Mouse (Mus musculus) megakaryocyte, embryonic 14.5 days (primary cell): ENCODE data around the gene Rnf224. TPM values are rescaled to one million over a fixed set of nuclear protein-coding genes. Genes with fewer than 3 reads are reported as not detected.

ENCODE experiments used
- H3K27me3 ChIP-seq: replicated peaks from 2 replicates; pipeline ENCODE3; 2012; ENCODE audit warnings: inconsistent platforms
- H3K36me3 ChIP-seq: replicated peaks from 2 replicates; pipeline ENCODE3; 2012; ENCODE audit warnings: low read length, inconsistent platforms, mixed read lengths
- H3K4me1 ChIP-seq: 2 replicates; pipeline ENCODE4 v1.6.1; 2012; ENCODE audit warnings: inconsistent platforms
- H3K4me3 ChIP-seq: replicated peaks from 2 replicates; pipeline ENCODE3; 2012; ENCODE audit warnings: moderate library complexity, mild to moderate bottlenecking, inconsistent platforms
- H3K9me3 ChIP-seq: 2 replicates; pipeline ENCODE4 v1.6.1; 2012; ENCODE audit warnings: inconsistent platforms
- FLI1 ChIP-seq: IDR thresholded peaks from 2 replicates; pipeline ENCODE4 v1.6.1; 2012; ENCODE audit warnings: low read length, inconsistent platforms, mixed read lengths
- GATA1 ChIP-seq: IDR thresholded peaks from 3 replicates; pipeline ENCODE4 v1.6.1; 2012; ENCODE audit warnings: mixed read lengths, low read length, inconsistent platforms, borderline replicate concordance
- polyA plus RNA-seq: library from polyadenylated mRNA; stranded (reverse); fragments of >175 nt; gene quantifications from 2 replicates; pipeline ENCODE4 v1.2.3, GENCODE M21; 2012; ENCODE audit warnings: low replicate concordance; ENCODE audit not compliant: insufficient read depth

Gene Rnf224
- polyA plus RNA-seq, 1 experiment = not detected

GRCm38 (mm10) chr2:25213266-25213865 lies 23.2 kb downstream of the Rnf224 start:
- peak overlapping the region; percentile 29 for H3K4me3 ChIP-seq
- no peaks in the 10 kb centered on the region for H3K9me3 ChIP-seq
- TF ChIP-seq GATA1 = no peak
- no peak for TF ChIP-seq FLI1
- H3K27me3 ChIP-seq = peaks cover 2% of the 10 kb centered on the region
- H3K36me3 ChIP-seq = peaks cover 21% of the 10 kb centered on the region
- H3K4me1 ChIP-seq = peaks cover 66% of the 10 kb centered on the region

- peak within 1 kb of the TSS; percentile 94 for H3K4me3 ChIP-seq
- no peaks in the 10 kb centered on the region for H3K9me3 ChIP-seq
- peaks cover 2% of the 10 kb centered on the region for H3K27me3 ChIP-seq
- TF ChIP-seq FLI1 = no peak
- TF ChIP-seq GATA1 = no peak
- peaks cover 79% of the 10 kb centered on the region for H3K4me1 ChIP-seq
- peaks cover 42% of the 10 kb centered on the region for H3K36me3 ChIP-seq
Observed at GRCm38 (mm10) chr2:25211121-25211670, 25.4 kb downstream of the Rnf224 start, which contains the start of gene Nelfb. TSS of gene Nelfb (minus strand) at chr2:25211489.

- H3K27me3 ChIP-seq = peaks cover 2% of the 10 kb centered on the region
- peaks cover 79% of the 10 kb centered on the region for H3K4me1 ChIP-seq
- TF ChIP-seq GATA1 = no peak
- no peaks in the 10 kb centered on the region for H3K9me3 ChIP-seq
- peak overlapping the region; percentile 94 for H3K4me3 ChIP-seq
- H3K36me3 ChIP-seq = peaks cover 47% of the 10 kb centered on the region
Observed at GRCm38 (mm10) chr2:25210686-25211085, 25.9 kb downstream of the Rnf224 start.

GRCm38 (mm10) chr2:25207593-25207992 lies 29.0 kb downstream of the Rnf224 start:
- Histone ChIP-seq H3K27me3 (no peaks in the 10 kb centered on the region), H3K36me3 (peaks cover 78% of the 10 kb centered on the region), H3K4me1 (peaks cover 87% of the 10 kb centered on the region), H3K4me3 (no peak overlapping the region), H3K9me3 (no peaks in the 10 kb centered on the region)
- TF ChIP-seq GATA1 = no peak
- TF ChIP-seq FLI1 = no peak

GRCm38 (mm10) chr2:25203631-25204214 lies 32.9 kb downstream of the Rnf224 start:
- no peak for TF ChIP-seq FLI1
- no peak for TF ChIP-seq GATA1
- no peaks in the 10 kb centered on the region for H3K9me3 ChIP-seq
- peaks cover 83% of the 10 kb centered on the region for H3K4me1 ChIP-seq
- H3K36me3 ChIP-seq = peaks cover 99% of the 10 kb centered on the region
- H3K4me3 ChIP-seq = no peak overlapping the region
- no peaks in the 10 kb centered on the region for H3K27me3 ChIP-seq

GRCm38 (mm10) chr2:25200631-25201030 lies 36.0 kb downstream of the Rnf224 start:
- Histone ChIP-seq H3K4me1 (peaks cover 87% of the 10 kb centered on the region), H3K4me3 (no peak overlapping the region), H3K36me3 (peaks cover 79% of the 10 kb centered on the region), H3K27me3 (no peaks in the 10 kb centered on the region), H3K9me3 (no peaks in the 10 kb centered on the region)
- TF ChIP-seq GATA1 = no peak
- no peak for TF ChIP-seq FLI1

GRCm38 (mm10) chr2:25197946-25198345 lies 38.6 kb downstream of the Rnf224 start:
- Histone ChIP-seq H3K4me3 (peak overlapping the region; percentile 40), H3K36me3 (peaks cover 79% of the 10 kb centered on the region), H3K9me3 (no peaks in the 10 kb centered on the region), H3K27me3 (no peaks in the 10 kb centered on the region), H3K4me1 (peaks cover 88% of the 10 kb centered on the region)
- TF ChIP-seq GATA1 (no peak), FLI1 (no peak)

- H3K36me3 ChIP-seq = peaks cover 77% of the 10 kb centered on the region
- peaks cover 87% of the 10 kb centered on the region for H3K4me1 ChIP-seq
- no peaks in the 10 kb centered on the region for H3K9me3 ChIP-seq
- H3K4me3 ChIP-seq = peak overlapping the region; percentile 95
- no peaks in the 10 kb centered on the region for H3K27me3 ChIP-seq
- TF ChIP-seq GATA1 = no peak
- TF ChIP-seq FLI1 = no peak
Observed at GRCm38 (mm10) chr2:25197191-25197590, 39.4 kb downstream of the Rnf224 start.

- Histone ChIP-seq H3K4me3 (peak within 1 kb of the TSS; percentile 95), H3K36me3 (peaks cover 75% of the 10 kb centered on the region), H3K9me3 (no peaks in the 10 kb centered on the region), H3K27me3 (no peaks in the 10 kb centered on the region), H3K4me1 (peaks cover 89% of the 10 kb centered on the region)
- no peak for TF ChIP-seq GATA1
- no peak for TF ChIP-seq FLI1
Observed at GRCm38 (mm10) chr2:25196172-25196954, 40.2 kb downstream of the Rnf224 start, which contains the start of gene Tor4a. TSS of gene Tor4a (minus strand) at chr2:25196886.
